Mouse (Mus musculus): Measurements from ENCODE around the gene Ldlrap1.

GRCm38 (mm10) chr4:134720371-134720770, 47.5 kb downstream of the Ldlrap1 start:
- TF ChIP-seq POLR2A (IDR thresholded peaks at IDR 0.05; ENCODE audit: control insufficient read depth, low read depth, low read length) (no peak), CTCF (IDR thresholded peaks at IDR 0.05; ENCODE audit: control insufficient read depth, insufficient read depth, insufficient replicate concordance, low read depth, low read length) (no peak)

All from testis, adult 2 months (tissue).